9 mouse cellular contexts compared by ENCODE assay signal in the genomic region with DNA sequence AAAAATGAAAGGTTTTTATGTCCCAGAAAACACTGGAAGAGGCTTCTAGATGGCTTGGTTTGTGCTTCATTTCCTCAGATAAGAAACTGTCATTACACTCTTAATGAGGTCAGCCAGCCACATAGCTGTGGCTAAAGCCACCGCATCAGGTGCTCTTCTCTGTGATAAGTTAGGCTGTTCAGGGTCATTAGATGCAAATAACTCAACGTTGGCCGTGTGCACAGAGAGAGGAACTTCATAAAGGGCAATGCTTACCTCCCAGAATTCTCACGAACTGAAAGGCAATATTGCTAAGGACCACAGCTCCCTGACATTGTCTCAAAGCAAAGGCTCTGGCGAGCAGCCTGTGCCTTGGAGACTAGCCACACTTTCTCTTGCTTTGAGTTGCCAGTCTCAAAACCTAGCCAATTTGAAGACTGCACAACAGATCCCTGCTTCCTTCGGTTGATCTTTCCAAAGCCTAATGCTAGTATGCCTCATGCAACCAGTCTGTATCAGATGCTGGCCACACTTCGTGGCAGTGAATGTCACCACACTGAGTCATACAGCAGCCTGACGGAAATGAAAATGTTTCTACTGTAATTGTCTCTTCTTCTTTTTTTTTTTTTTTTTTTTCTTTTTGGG.
A peak's percentile ranks its signal among the peaks of the same experiment; 100 is the strongest.
DNase-seq lines count a peak whose midpoint lies in the region; ATAC-seq and TF ChIP-seq lines count a peak whose summit lies in the region.
"Had no signal": no experiment of that assay in that cellular context is flagged by ENCODE, and none has a peak within 500 bp of the region (broad histone marks: within the 10 kb centered on the region; RNA-seq: fewer than 3 reads in every experiment).

No protein-coding gene starts in this region.

- no peak for ATAC-seq in cerebellum, adult (ENCODE audit: insufficient number of reproducible peaks, low FRiP score, low TSS enrichment)

- TF ChIP-seq CTCF in cerebellum, adult 2 months (IDR thresholded peaks at IDR 0.05; ENCODE audit: borderline replicate concordance, insufficient read depth, low read depth, low read length), result no peak

- 14% methylated on average over 8 of the region's 8 CpGs for WGBS in cerebellum, adult 2 months

- no peaks in the 10 kb centered on the region for H3K4me1 ChIP-seq in cerebellum, adult 2 months (ENCODE audit: control insufficient read depth, insufficient read depth, low read length)

- TF ChIP-seq POLR2A in cerebellum, adult 2 months (IDR thresholded peaks at IDR 0.05; ENCODE audit: borderline replicate concordance, insufficient read depth, low read length), result no peak

- H3K4me3 ChIP-seq in cerebellum, adult 2 months (replicated peaks; ENCODE audit: insufficient read depth, low read depth, low read length), result no peak overlapping the region

- DNase-seq in cerebellum, adult 2 months, result peak; percentile 23 to 31
- DNase-seq in layer of hippocampus, adult 11-12 months (ENCODE audit: low spot score), result peak; percentile 17
- DNase-seq in layer of hippocampus, adult 9-11 months, result no peak
- peak; percentile 93 for DNase-seq in 416B (ENCODE audit: low read depth)
- DNase-seq in fibroblast of lung, adult 2 months (ENCODE audit: low read depth), result peak; percentile 54
- DNase-seq in embryo, embryonic 11 days, result no peak
- DNase-seq in urinary bladder, adult 18-20 months (ENCODE audit: low spot score in 2 of 2), result no peak

- no peaks in the 10 kb centered on the region; the same call in 1 of the 2 replicates for H3K27me3 ChIP-seq in cerebellum, adult 2 months (ENCODE audit: control insufficient read depth, insufficient read depth, low read length)

- H3K27ac ChIP-seq in cerebellum, adult 2 months (ENCODE audit: insufficient read depth, low read length), result no peak overlapping the region
- H3K27ac ChIP-seq: liver, embryonic 14.5 days had no signal

Comparison
In these comparisons a context has a peak if more than half of its experiments do, and no peak if none do; other contexts are left out.
1. DNase-seq: peak in cerebellum, adult 2 months (2 of 2), layer of hippocampus, adult 11-12 months (single experiment), 416B (single experiment) and fibroblast of lung, adult 2 months (single experiment); none in layer of hippocampus, adult 9-11 months (single experiment), embryo, embryonic 11 days (single experiment) and urinary bladder, adult 18-20 months (0 of 2).